Mouse (Mus musculus) cerebellum, adult 9-11 months (tissue): ENCODE data around the gene Eif5a.

ENCODE experiments used
- DNase-seq: peaks from one replicate; pipeline ENCODE4 v3.0.0; 2022

Eif5a gene

DNA sequence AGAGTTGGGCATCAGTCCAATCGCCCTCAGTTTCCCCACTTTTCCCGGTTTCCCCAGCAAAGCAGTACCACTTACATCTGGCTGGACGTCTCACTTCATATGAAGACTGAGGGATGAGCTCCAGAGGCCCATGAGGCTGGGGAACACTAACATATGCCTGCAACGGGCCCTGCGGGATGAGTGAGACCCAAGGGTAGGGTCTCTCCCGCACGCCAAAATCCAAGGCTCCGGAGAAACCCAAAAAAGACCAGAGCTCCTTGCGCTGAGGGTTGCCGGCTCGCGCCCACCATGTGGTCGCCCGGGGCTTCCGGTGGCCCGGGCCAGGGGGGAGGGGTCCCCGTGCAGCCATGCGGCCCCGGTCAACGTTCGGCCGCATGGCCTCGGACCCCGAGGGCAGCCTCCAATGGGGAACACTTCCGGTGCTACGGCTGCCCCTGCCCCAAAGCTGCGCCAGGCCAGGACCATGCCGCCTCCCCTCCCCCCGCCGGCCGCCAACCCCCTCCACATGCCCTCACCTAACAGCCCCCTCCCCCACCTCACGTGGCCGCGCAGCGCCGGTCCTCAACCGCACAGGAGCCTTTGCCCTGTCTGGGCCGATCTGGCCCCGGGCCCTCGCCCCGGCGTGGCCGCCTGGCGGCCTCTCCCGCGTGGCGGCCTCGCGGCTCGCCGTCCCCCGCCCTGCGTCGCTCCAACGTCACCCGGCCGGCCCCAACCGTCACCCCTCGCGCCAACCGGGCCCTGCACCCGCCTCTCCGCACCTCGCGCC, 1.3 kb downstream of the Eif5a start:
- peak; percentile 80 for DNase-seq

DNA sequence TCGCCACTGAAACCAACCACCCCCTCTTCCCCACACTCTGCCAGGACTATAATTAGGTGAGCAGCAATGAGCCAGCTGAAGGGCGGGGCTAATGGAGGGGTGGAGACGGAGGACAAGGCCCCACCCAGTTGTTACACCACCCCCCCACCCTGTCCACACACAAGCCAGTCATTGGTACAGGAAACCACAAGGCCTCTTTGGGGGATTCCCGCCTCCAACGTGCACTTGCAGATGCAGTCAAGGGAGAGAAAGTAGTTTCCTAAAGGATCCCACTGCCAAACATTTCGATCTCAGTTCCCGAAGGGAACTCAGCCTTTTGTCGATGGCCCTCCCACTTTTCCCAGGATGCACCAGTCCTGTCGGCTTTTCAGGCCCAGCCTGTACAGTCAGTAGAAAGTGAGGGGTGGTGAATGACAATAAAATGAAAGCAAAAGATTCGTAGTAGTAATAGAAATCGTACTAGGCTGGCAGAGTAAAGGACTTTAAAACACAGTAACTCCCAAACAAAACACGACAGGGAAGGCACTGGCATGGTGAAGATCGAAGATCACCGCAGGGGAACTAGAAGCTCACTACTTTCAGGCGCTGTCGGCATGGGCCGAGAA, 2.0 kb downstream of the Eif5a start:
- peak; percentile 75 for DNase-seq

DNA sequence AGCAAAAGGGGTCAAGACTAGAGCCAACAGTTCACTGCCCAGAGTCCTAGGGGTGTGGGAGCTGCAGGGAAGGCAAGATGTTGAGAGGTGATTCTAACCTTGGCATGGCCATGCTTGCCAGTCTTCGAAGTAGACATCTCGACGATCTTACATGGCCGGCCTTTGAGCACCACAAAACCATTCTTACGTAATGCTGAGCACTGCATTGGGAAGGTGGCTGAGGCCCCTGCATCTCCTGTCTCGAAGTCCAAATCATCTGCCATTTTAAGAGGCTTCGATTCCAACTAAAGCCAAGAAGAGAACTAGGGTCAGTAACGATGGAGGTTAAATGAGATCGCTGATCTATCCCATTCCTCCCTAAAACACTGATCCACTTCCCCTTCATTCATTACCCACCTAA, 2.7 kb downstream of the Eif5a start:
- DNase-seq = peak; percentile 40

DNA sequence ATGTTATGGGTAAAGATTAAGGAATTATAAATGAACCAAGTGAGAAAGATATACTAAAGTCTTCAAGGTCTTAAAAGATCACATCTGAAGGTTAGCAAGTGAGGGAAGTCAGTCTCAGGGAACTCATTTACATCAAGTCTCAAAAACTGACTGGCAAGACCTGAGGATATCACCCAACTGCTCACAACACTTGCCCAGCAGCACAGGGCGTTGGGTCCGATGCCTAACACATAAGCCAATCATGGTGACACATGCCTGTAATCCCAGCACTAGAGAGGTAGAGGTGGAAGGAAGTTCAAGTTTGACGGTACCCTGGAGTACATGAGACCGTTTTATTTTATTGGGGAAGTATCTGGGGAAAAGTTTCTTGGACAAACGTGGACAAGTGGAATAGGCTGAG, 3.6 kb downstream of the Eif5a start:
- no peak for DNase-seq

DNA sequence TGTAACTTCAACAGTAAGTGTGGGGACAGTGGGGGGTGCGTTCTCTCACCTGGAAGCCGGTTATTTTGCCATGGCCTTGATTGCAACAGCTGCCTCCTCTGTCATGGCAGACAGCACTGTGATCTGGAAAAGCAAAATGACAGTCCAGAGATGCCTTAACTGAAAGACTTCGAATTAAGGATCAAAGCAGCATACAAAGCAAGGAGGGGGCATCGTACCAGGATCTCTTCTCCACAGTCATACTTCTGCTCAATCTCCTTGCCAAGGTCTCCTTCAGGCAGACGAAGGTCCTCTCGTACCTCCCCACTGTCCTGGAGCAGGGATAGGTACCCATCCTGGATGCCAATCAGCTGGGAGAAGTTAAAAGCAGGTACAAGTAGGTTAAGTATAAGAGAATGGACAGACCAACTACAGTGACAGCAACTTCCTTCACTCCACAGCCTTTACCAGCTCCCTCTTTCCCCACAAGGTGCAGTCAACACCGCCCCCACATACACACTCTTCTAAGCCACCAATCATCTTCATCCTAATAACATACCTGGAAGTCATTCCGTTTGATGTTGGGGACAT, 4.3 kb downstream of the Eif5a start:
- peak; percentile 46 for DNase-seq

DNA sequence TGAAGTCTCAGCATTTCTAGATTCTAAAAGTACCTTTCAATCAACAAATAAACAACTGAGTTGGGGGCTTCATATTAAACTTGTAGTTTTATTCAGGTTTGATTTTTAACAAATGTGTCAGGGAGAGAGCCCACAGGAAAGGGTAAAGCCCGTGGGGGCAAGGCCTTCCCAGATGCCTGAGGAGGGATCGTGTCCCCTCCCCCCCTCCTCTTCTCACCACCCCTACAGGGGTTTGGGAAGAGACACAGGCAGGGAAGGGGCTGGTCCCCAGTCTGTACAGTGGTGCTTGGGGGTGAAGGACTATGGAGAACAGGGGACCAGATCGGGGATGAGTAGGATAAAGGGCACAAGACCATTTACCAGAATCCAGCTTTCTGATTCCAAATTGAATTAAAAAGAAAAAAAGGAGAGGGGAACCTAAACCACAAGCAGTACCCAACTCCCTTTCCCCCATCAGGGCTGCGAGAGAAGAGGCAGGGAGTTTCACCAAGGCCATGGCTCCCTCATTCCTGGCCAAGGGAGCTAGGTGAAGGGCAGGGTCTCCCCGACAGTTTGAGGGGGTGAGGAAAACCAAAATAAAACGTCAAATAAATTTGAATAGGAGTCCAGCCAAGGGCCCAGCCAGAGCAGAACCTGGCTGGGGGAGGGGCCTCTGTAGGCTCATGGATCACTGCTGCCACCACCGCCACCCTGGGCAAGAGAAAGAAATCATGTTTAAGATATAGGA, 4.9 kb downstream of the Eif5a start:
- DNase-seq = peak; percentile 38

DNA sequence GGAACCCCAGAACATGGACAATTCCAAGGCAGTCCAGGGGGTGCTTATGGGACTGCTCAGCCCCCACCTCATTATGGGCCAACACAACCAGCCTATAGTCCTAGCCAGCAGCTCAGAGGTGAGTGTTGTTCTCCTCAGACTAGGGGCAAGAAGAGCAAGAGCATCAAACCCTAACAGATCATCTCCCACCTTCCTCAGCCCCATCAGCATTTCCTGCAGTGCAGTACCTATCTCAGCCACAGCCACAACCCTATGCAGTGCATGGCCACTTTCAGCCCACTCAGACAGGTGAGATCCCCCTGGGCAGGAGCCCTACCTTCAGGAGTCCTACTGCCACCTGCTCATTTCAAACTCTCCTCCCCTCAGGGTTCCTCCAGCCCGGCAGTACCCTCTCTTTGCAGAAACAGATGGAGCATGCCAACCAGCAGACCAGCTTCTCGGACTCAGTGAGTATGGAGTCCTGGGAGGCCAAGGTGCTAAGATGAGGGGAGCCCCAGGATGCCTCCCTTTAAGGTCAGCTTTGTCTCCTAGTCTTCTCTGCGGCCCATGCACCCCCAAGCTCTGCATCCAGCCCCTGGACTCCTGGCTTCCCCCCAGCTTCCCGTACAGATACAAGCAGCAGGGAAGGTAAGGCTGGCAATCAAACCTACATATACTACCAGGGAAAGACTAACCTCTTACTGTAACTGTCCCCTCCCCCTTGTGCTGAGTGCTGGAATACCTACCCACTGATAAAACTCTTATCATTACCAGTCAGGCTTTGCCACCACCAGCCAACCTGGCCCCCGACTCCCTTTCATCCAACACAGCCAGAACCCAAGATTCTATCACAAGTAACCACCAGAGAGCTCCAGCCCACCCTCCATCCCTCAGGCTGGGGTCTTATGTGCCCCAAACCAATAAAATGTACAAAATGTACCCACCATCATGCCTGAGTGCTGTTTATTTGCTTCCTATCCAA, 5.8 kb downstream of the Eif5a start:
- peak; percentile 46 for DNase-seq

DNA sequence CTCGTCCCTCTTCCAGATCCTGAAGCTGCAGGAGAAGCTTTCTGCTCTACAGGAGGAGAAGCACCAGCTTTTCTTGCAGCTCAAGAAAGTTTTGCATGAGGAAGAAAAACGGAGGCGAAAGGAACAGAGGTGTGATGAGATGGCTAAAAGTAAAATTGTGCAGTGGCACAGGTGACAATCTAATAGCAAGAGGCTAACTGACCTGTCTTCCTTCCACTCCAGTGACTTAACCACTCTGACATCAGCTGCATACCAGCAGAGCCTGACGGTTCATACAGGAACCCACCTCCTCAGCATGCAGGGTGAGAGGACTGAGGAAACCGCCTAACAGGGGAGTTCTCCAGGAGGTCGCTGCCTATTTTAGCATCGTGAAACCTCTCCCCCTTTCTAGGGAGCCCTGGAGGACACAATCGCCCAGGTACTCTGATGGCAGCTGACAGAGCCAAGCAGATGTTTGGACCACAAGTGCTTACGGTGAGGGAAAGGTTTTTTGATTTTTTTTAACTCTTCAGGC, 6.8 kb downstream of the Eif5a start:
- DNase-seq = no peak

DNA sequence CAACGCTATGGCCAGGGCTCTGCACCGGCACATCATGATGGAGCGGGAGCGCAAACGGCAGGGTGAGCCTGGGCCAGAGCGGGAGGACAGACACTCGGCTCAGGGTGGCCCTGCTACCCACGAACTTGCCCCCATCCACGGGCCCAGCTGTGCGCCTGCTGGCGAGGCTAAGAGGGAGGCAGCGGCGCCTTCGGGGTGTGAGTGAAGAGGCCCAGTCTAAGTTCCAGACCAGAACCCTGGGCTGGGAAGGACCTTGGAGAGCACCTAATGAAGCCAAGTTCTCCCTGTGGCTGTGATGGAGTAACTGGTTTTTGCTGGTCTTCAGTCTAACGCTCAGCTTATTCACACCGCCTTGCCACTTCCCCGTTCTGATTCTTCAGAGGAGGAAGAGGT, 7.4 kb downstream of the Eif5a start:
- DNase-seq = no peak

DNA sequence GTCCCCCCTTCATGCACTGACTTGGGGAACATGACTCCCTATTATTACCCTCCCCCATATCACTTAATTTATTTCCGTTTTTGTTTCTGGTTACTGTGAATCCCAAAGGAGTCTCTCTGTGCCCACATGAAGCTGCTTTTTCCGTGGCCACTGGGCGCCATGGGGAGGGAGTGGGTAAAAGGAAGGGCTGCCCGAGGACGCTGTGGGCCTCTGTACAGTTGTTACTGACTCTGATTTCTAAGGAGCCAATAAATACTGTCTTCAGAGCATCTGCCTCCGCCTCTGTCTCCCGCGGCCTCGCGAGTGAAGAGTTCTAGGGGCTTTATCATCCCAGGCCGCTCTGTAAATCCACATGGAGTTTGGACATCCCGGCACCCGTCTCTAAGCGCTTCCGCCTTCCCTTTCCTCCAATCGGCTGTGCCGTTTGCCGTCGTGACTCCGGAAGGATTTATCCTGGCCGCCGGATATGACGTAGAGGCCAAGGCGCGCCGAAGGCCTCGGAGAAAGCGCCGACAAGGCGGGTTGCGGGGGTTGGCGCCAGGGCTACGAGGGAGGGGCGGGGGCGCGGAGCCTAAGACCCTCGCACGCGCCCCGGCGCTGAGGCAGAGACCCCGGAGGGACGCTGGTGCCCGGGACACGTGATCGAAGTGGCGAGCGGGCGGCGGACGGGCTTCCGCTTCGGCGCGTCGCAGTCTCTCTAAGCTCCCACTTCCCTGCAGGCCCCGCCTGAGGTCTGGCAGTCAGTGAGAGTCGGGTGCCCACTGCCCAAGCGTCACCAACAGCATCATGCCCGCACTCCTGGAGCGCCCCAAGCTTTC, 8.0 kb downstream of the Eif5a start, which contains the start of gene Gps2:
Gps2 (plus strand) TSS at position 335 of the 818 bp plus-strand sequence.
- peak; percentile 93 for DNase-seq

DNA sequence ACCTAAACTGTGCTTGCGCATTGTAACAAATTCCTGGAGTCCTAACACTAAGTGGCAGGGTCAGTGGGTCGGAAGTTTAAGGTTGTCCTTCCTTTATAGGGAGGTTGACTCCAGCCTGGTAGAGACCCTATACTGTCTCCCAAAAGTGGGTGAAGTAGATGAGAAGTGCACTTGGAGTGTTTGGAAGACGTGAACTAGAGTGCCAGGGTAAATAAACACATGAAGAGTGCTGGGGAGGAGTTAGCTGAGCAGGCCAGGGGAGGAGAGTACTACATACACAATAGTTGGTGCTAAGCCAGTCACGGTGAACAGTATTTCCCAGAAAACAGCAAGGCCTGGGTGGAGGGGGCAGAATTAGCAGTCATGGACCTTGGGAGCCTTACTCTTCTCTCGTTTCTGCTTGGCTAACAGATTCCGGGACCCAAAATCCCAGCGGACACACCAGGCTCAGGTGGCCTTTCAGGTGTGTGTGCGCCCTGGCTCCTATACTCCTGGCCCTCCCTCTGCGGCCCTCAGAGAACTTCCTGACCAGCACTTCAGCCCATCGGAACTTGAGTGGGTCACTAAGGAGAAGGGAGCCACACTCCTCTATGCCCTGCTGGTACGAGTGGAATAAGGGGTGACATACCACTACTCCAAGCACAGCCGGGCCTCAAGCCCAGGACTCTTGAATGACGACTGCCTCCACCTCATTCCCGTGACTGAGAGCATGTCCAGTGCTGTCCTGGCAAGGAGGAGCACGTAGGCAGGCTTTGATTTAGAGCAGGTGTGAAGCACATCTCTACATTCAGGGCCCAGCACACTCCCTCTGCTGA, 8.8 kb downstream of the Eif5a start:
- peak; percentile 52 for DNase-seq

DNA sequence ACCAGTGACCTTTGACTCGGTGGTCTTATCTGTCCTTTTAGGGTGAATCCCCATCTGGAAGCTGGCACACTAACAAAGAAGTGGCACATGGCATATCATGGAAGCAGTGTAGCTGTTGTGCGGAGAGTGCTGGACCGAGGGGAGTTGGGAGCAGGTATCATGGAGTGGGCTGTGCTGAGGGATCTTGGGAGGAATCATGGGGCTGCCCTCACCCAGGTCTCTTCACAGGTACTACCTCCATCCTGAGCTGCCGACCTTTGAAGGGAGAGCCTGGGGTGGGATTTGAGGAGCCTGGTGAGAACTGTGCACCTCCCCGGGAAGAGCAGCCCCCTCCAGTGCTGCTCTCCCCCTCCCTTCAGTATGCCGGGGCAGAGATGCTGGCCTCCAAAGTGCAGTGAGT, 10.1 kb downstream of the Eif5a start:
- DNase-seq = peak; percentile 36

DNA sequence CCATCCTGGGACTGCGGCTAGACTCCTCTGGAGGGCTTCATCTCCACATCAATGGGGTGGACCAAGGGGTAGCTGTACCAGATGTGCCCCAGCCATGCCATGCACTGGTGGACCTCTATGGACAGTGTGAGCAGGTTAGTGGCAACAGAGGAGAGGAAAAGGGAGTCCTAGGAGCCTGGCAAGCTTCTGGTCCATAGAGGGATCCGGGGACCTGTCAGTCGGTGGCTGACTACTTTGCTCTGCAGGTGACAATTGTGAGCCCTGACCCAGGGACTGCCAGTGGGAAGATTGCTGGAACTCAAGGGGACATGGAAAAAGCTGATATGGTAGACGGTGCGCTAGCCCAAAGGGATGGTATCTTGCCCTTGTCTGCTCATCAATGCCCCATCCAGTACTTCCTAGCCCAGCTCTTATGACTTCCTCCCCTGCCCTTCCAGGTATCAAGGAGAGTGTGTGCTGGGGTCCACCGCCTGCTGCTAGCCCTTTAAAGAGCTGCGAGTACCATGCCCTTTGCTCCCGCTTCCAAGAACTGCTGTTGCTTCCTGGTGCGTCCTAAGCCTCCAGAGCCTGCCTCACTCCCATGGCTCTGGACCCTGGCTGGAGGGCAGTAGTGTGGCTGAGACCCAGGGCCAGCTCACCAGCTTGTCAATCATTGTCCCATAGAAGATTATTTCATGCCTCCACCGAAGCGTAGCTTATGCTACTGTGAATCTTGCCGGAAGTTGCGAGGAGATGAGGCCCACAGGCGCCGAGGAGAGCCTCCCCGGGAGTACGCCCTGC, 10.8 kb downstream of the Eif5a start:
- DNase-seq = peak; percentile 28

DNA sequence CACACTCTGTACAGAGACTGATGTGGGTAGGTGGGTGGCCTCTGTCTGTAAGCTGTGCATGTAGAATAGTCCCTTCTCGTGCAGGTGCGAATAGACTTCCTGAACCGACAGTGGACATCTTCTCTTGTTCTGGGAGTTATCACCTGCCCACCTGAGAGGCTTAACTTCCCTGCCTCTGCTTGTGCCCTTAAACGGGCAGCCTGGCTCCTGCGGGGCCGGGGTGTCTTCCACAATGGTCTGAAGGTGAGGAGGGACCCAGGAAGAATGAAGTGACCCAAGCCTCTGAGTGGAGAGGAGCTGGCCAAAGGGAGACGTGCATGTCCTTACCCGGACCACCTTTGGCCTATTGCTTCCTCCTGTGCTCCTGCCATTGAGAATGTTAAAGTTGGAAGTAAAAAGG, 11.6 kb downstream of the Eif5a start:
- DNase-seq = no peak

DNA sequence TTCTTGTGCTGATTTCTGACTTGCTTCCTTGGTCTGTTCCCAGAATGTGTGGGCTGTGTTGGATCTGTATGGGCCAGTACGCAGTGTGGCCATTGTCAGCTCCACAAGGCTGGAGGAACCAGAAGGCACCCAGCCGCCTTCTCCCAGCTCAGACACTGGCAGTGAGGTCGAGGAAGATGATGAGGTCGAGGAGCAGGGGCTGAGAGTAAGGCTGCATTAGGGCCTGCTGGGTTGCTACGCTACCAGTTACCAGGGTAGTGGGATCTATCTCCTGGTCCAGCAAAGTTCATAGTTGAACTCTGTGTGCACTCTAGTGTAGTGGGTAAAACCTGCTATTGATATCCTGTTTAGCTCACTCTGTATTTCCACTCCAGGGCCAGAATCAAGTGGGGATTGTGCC, 12.6 kb downstream of the Eif5a start:
- no peak for DNase-seq

DNA sequence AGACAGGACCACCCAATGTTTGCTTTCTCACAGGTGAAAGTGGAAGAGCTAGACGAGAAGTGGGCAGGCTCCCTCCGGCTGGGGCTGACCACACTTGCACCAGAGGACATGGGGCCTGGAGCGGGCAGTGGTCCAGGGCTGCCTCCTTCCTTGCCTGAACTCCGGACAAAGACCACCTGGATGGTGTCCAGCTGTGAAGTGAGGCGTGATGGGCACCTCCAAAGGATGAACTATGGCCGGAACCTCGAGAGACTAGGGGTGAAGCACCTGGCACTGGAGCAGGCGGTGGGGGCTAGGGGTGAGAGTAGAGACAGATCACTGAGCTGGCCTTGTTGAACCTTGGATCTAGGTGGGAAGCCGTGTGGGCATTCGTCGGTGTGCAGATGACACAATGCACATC, 13.1 kb downstream of the Eif5a start:
- DNase-seq = peak; percentile 47

DNA sequence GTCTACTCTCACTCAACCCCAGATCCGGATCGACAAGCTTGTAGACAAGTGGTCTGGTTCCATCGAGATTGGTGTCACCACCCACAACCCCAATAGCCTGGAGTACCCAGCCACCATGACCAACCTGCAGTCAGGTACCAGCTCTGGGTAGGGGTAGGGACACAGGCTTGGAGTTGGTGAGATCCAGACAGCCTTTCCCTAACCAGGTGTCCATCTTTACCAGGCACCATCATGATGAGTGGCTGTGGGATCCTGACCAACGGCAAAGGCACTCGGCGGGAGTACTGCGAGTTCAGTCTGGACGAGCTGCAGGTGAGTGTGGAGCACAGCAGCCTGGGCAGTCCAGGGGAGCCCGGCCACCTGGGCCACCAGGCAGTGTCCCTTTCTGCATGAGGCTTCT, 17.4 kb downstream of the Eif5a start:
- peak; percentile 27 for DNase-seq

DNA sequence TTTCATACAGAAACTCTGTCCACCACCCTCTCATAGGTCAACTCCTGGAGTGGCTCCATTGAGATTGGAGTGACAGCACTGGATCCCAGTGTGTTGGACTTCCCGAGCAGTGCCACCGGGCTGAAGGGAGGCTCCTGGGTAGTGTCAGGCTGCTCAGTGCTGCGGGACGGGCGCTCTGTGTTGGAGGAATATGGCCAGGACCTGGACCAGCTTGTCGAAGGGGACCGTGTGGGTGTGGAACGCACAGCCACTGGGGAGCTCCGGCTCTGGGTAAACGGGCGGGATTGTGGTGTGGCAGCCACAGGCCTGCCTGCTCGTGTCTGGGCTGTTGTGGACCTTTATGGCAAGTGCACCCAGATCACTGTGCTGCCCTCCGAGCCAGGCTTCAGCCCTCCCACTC, 18.8 kb downstream of the Eif5a start:
- DNase-seq = peak; percentile 49

DNA sequence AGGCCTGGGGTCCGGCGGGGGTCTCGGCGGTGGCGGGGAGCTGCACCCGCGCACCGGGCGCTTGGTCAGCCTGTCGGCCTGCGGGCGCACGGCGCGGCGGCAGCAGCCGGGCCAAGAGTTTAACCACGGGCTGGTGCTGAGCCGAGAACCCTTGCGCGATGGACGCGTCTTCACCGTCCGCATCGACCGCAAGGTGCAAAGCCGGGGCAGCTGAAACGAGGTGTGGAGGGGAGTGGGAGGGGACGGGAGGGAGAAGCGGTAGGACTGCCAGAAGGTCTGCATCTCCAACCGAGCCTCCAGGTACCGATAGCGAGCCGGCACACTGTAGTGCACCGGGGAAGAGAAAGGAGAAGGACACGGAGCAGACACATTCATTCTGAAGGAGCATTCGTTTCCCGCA, 19.8 kb downstream of the Eif5a start:
- DNase-seq = no peak

DNA sequence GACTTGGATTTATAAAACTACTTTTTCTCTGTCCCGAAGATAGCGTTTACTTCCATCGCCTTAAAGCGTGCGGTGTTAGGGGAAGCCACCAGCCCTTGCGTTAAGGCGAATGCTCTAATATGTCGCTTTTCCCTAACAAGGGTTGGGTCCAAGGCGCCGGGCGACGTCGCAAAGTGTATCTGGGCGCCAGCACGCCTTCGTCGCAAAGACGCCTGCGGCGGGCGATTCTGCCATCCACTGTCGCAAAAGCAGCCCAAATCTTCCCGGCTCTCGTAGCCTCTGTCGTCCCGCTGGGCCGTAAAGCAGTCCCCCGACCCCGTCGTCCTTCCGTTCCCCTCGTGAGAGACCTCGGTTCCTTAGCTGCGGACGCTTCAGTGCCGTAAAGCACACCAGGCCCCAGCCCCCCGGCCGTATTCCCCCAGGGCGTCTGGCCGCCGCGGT, 20.3 kb downstream of the Eif5a start:
- peak; percentile 98 for DNase-seq
